Mouse (Mus musculus): ENCODE results near the gene Olfr549. TPM values are rescaled to one million over a fixed set of nuclear protein-coding genes. Genes with fewer than 3 reads are reported as not detected.

Olfr549 gene
- polyA plus RNA-seq, 1 experiment, result not detected

DNA sequence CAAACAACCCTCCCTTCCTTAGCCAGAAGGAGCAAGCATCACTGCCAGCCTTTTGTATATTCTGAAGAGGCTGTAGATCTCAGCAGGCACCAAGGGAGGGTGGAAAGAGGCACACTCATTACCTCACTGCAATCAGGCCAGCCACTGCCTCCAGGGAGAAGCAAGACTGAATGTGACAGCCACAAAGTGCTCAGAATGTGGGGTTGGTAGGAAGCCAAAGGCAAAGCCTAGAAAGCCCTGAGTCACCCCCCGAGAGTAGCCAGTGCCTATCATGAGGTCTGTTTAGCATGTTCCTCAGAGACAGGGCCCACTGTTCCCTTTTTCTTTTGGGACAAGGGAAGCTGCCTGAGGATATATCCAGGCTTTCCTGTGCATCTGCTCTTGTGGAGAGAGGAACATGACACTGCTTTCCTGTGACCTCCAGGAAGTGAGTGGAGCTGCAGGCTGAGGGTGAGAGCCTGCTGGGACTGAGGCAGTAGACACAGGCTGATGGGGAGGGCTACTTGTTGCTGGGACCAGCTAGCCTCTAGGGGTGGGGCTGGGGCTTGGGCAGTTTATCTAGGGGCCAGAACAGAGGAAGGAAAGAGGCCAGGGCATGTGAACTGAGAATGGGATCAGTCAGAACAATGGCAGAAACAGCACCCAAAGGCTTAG is 47.8 kb downstream of the Olfr549 start, which contains the start of gene Olfr552:
Gene Olfr552, plus strand, starts transcription at position 393 of the 654 bp plus-strand sequence.
- DNase-seq (ENCODE audit: low read depth), result no peak

Other genes starting within 250 kb of the Olfr549 start
- gene Rrm1, start 108.2 kb upstream of the Olfr549 start, polyA plus RNA-seq (2012; rRNA removed), result 13.2 and 13.8 TPM in 2 replicates
- gene Olfr543, start 68.2 kb upstream of the Olfr549 start, polyA plus RNA-seq (2012; rRNA removed), result 1.5 and 2.4 TPM in 2 replicates
- not detected in 2 replicates for gene Olfr544, start 61.6 kb upstream of the Olfr549 start, polyA plus RNA-seq (2012; rRNA removed)
- gene Olfr545, start 50.3 kb upstream of the Olfr549 start, polyA plus RNA-seq (2012; rRNA removed), result not detected in 2 replicates
- not detected in 2 replicates for gene Olfr547, start 15.1 kb upstream of the Olfr549 start, polyA plus RNA-seq (2012; rRNA removed)
- not detected in 2 replicates for gene Olfr548-ps1, start 9.0 kb upstream of the Olfr549 start, polyA plus RNA-seq (2012; rRNA removed)
- 5.4 and 6.4 TPM in 2 replicates for gene Trim21, start 15.6 kb downstream of the Olfr549 start, polyA plus RNA-seq (2012; rRNA removed)
- 0.20 and 0.45 TPM in 2 replicates for gene Olfr550, start 21.6 kb downstream of the Olfr549 start, polyA plus RNA-seq (2012; rRNA removed)
- not detected in 2 replicates for gene Olfr551, start 42.0 kb downstream of the Olfr549 start, polyA plus RNA-seq (2012; rRNA removed)
- not detected in 2 replicates for gene Olfr552, start 47.9 kb downstream of the Olfr549 start, polyA plus RNA-seq (2012; rRNA removed)
- gene Olfr553, start 68.3 kb downstream of the Olfr549 start, polyA plus RNA-seq (2012; rRNA removed), result not detected in 2 replicates
- gene Olfr554, start 88.6 kb downstream of the Olfr549 start, polyA plus RNA-seq (2012; rRNA removed), result not detected in 2 replicates
- gene Olfr555, start 109.0 kb downstream of the Olfr549 start, polyA plus RNA-seq (2012; rRNA removed), result not detected in 2 replicates
- not detected in 2 replicates for gene Olfr556, start 115.0 kb downstream of the Olfr549 start, polyA plus RNA-seq (2012; rRNA removed)
- 37.4 and 42.2 TPM in 2 replicates for gene Trim68, start 137.5 kb downstream of the Olfr549 start, polyA plus RNA-seq (2012; rRNA removed)
- gene Olfr557, start 146.0 kb downstream of the Olfr549 start, polyA plus RNA-seq (2012; rRNA removed), result not detected in 2 replicates
- 2.6 and 3.6 TPM in 2 replicates for gene Olfr558, start 152.3 kb downstream of the Olfr549 start, polyA plus RNA-seq (2012; rRNA removed)
- not detected in 2 replicates for gene Olfr33, start 169.2 kb downstream of the Olfr549 start, polyA plus RNA-seq (2012; rRNA removed)
- not detected in 2 replicates for gene Olfr559, start 177.6 kb downstream of the Olfr549 start, polyA plus RNA-seq (2012; rRNA removed)
- gene Olfr560, start 209.5 kb downstream of the Olfr549 start, polyA plus RNA-seq (2012; rRNA removed), result 0.14 TPM in 1 of 2 replicates, not detected in the other
- 3.7 and 4.9 TPM in 2 replicates for gene Olfr78, start 209.6 kb downstream of the Olfr549 start, polyA plus RNA-seq (2012; rRNA removed)
- 0.09 TPM in 1 of 2 replicates, not detected in the other for gene Olfr561, start 221.4 kb downstream of the Olfr549 start, polyA plus RNA-seq (2012; rRNA removed)